Mouse (Mus musculus): ENCODE measurements around the gene Napa.

Napa gene

DNA sequence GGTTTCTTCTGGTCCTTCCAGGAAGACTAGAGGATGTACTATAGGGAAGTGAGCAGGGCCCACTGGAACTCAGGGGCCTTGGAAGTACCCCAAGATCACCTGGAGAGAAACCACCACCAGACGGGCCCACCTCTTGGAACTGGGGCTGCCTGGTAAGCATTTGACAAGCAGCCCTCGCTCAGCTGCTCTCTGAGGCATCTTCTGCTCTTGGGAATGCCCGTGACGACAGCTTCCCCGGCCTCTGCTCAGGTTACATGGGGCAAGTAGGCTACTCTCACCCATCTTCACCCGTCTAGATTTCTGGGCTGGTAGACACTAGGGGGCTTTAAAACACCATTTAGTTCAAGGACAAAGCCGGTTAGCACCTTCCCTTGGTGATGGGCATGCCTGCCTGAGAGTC lies 2.8 kb downstream of the Napa start:
- no peak for DNase-seq

DNA sequence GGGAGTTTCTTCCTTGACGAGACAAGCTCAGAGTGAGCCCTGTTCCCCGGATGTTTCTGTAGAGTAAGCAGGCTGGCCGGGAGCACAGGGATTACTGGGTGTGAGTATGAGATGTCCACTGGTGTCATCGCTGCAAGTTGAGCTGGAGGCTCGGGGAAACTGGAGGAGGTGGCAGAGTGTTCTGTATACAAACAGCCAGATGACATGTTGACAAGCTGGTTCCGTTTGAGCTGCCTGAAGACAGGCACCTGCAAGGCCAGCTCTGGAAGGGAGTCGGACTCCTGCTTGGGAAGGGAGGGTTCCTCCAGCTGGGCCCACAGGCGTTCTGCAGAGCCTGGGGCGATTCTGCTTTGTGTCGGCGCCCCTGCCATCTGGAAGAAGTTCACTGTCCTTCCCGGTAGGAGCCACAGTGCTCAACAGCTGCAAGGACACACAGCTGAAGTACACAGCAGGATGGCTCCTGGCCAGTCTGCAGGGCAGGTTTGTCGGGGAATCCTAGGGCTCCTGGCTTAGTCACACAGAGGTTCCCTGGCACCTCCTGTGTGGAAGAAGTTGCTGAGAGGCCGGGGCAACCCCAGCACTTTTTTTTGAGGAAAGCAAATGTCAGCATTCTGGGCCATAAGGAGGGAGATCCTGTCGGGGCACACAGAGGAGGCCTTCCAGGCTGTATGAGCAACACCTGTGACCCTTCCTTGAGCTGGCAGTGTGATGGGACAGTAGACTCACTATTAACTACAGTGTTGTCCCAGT lies 3.6 kb downstream of the Napa start:
- no peak for DNase-seq

DNA sequence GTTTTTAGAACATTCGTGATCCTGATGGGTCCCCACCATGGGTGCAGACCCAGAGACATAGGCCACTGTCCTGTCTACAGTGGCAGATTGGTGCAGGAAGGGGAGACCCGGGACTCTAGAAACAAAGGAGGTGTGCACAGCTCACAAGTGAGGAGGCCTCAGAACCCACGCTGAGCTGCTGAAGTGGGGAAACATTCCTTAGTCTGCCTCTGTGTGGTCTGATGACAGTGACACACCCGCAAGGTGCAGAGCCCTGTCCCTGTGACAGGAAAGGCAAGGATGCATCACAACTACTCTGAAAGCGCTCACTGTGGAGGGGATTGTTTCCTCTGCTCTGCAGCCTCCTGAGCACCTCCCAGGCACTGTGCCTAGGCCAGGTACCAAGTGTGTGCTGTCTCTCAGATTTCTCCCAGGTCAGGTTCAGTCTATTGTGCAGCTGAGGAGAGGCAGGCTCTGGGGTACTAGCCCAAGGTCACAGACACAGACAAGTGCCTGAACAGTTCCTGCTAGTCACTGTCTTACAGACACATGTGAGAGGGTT lies 4.5 kb downstream of the Napa start:
- no peak for DNase-seq

DNA sequence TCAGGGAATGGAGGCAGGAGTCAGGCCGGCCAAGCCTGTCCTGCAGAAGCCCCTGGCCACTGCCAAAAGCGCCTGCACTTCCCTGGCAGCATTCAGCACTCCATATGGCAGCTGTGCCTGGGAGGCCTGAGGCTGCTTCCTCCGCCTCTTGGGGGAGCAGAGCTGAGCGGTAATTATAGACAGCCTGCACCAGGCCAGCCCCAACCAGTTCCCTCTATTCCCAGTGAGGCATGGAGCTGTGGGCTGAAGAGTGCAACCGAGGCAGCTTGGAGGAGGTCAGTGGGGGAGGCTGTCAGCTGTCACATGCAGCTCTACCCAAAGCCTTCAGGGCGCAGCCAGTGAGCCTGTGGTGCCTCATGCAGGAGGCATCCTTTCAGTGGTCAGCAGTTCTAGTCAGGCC lies 5.5 kb downstream of the Napa start:
- no peak for DNase-seq

DNA sequence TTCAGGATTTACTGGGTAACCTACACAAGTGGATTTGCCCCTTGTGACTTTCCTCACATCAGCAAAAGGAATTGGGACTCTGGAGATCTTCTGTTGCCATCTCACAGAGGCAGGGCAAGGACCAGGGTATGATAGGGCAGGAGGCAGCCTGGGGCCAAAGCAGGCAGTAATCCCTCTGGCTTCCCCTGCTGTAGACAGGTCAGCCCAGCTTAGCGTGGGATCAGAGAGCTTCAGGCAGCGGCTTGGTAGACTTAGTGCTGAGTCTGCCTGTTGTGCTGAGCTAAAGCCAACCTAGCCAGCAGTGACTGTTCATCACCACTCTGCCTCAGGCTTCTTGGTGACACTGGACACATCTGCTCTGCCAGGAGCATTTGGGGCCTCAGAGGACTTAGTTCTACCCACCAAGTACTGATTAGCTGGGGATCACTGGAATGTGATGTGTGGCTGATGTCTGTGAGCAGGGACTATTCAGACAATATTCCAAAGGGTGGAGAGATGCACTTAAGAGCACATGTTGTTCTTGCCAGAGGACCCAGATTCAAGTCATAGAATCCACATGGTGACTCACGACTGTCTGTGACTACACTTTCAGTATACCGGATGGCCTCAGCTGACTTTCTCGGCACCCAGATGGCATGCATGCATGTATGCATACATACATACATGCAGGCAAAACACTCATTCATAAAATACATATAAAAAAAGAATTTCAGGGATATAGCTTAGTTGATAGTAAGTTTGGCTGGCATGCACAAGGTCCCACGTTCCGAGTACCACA lies 6.5 kb downstream of the Napa start:
- DNase-seq: no peak

DNA sequence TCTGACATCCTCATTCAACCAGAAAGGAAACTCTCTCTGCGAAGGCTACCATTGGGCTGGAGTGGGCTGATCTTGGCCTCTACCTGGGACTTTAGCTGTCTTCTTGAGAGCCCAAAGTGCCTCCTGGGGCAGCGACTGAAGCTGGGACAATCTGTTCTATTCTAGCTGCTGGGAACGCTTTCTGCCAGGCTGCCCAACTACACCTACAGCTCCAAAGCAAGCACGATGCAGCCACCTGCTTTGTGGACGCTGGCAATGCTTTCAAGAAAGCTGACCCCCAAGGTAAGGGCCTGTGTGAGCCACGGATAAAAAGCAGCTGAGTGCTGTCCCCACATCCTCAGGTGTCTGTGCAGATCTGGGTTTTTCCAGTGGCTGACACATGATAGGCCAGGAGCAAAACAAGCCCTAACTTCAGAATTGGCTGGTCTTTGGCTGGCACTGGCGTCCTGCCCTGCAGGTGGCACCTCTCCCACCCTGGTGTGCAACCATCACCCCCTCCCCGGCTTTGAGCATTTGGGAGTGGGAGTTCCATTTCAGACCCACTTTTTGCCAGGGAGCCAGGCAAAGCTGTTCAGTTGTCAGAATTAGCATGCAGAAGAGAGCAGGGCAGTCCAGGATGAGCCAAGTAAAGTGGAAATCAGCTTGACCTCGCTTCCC lies 10.8 kb downstream of the Napa start:
- no peak for DNase-seq

DNA sequence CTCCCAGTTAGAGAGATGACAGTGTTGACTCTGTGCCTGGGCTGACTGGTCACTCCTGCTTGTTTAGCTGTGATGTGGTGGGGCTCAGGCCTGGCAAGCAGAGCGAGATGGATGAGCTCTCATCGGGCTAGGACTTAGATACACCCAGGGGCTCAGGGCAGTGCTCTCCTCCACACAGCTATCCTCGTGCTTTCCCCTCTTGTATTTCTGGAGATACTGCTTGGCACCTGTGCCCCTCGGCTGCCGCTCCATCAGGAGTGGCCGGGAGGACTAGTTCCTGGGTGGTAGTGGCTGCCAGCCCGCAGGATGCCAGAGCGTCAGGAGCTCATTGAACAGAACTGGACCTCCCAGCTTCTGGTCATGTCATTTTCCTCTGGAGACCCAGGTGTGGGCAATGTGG lies 11.9 kb downstream of the Napa start:
- DNase-seq: no peak

DNA sequence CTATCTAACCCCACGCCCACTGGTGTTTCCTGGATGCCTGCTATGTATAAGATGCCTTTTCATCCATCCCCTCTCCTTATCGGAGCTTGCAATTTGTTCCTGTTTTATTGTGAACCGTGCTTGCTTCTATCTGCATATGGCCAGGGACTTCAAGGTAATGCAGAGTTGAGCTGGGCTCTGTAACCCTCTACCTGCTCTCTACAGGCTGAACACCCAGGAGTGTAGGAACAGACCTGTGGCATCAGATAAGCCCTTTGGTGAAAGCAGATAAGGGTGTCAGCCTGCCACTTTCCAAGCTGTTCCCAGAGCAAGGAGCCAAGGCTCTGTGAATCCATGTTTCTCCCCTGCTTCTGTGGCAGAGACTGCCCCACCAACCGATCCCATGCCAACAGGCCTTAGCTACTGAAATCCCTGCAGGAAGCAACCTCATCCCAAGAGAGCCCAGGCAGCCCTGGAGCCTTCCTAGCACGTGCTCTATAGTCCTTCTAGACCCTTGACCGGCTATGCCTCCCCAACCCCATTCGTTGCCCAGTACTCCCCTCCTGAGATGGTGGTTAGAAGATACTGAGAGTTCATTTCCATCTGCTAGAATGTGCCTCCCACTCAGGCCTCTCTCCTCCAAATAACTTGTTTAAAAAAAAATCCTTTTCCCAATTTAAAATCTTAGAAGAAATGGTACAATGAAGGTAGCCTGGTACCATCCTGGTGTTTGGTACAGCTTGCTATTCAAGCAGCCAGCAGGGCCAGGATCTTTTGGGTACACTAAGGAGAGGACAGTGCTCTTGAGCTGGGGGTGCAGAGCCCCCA lies 13.2 kb downstream of the Napa start:
- DNase-seq: no peak

DNA sequence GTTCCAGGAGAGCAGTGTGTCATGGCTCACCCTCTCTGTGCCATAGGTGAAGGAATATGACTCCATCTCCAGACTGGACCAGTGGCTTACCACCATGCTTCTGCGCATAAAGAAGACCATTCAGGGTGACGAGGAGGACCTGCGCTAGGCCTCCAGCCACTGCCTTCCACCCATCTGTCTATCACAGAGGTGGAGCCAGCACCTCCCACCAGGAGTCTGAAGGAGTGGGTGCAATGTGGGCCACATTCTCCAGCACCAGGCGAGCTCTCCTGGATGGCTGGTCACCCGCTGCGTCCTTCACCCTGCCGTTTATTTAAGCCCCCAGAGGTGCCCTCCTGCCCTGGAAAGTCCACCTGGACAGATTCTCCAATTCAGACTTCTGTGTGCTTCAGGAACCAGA lies 18.2 kb downstream of the Napa start:
- no peak for DNase-seq

DNA sequence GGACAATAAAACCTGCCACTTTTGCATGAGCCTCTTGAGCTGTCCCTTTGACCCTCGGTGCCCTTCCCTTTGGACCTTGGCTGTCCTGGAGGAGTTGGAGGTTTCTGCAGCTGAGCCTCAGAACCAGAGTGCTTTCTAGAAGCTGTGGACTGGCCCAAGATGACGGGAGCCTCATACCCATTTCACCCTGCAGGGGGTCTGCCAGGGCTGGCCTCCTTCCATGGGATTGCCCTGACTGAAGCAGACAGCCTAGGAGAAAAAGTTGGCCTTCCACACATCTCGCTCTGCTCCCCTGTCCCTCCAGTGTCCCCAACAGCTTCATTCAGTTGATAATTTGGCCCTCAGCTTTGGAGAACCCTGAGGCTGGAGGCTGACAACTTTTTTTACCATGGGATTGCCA lies 18.8 kb downstream of the Napa start:
- DNase-seq: no peak

DNA sequence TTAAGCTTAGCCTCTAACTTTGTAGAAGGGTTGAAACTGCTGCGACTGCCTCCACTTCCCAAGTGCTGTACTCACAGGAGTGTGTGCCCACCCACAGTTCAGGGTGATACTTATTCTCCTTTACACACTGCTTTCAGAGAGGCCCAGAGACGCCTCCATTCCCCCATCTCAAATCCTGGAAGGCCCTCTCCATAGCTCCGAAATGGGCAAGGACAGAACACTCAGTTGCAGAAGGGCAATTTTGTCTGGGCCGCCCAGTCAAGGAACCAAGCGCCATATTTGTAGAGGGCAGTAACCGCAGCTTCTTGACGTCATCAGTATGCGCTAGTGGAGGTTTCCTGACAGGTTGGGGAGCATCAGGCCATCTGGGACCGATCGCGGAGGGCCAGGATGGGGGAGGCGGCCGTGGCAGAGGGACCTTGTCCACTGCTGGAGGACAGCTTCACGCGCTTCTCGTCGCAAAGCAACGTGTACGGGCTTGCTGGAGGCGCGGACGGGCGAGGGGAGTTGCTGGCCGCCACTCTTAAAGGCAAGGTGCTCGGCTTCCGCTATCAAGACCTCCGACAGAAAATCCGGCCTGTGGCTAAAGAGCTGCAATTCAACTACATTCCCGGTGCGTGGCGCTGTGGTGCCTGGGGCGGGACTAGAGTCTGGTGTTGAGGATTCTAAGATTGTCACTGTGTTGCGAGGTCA lies 21.5 kb downstream of the Napa start, which contains the start of gene Kptn:
Gene Kptn (plus strand): TSS at position 327 of the 693 bp plus-strand sequence.
- peak; percentile 88 for DNase-seq

DNA sequence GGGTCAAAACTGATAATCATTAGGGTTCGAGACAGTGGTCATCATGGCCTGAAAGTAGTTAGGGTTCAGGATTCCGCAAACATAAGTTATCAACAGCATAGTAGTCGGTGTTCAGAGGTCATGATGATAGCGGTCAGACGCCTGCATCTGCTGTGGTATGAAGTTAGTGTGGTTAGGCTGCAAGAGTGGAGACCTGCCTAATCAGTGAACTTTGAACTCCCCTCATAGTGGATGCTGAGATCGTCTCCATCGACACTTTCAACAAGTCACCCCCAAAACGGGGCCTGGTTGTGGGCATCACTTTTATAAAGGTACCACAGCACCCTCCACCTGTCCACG lies 22.0 kb downstream of the Napa start:
- no peak for DNase-seq

DNA sequence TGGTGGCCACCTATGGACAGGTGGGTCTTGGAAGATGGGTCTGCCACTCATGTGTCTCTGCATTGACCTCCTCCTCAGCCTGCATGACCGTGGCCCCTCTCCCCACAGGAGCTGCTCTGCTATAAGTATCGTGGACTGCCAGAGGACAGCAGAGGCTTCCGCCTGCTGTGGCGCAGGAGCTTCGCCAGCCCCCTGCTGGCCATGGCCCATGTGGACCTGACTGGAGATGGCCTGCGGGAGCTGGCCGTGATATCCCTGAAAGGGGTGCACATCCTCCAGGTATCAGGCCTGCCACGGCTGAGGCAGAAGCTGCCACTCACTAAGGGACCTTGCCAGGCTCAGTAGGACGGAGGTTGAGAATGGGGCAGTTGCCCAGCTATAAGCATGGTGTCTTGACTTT lies 27.6 kb downstream of the Napa start:
- no peak for DNase-seq

DNA sequence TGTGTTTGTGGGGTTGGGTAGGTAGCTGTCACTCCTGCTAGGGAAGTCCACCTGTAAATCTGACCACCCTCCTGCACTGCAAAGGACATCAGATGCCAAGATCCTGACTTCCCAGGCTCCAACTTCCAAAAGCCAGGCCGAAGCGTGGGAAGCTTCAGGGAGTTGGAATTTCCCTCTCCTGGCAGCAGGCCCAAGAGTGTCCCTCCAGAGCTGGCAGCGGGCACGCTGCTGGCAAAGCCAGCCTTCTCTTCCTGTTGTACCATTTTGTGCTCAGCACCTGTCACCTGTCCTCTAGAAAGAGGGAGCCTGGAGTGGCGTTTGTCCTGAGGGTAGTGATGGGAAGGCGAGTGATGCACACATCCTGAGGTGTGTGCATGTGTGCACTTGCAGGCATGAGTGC lies 30.1 kb downstream of the Napa start:
- DNase-seq: no peak

DNA sequence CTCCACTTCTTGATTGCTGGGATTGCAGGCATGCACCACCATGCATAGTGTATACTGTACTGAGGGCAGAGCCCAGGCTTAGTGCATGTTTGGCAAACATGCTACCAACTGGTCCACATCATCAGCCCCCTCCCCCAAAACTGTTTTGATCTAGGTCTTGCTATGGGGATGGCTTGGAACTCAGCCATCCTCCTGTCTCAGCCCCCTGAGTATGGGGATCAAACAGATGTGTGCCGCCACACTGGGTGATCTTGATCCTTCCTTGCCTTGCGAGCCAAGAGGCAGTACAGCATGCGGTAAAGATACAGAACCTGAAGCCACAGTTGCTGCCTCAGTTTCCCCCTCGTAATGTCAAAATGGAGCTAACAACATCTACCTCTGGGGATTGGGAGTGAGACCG lies 30.6 kb downstream of the Napa start:
- DNase-seq: no peak

DNA sequence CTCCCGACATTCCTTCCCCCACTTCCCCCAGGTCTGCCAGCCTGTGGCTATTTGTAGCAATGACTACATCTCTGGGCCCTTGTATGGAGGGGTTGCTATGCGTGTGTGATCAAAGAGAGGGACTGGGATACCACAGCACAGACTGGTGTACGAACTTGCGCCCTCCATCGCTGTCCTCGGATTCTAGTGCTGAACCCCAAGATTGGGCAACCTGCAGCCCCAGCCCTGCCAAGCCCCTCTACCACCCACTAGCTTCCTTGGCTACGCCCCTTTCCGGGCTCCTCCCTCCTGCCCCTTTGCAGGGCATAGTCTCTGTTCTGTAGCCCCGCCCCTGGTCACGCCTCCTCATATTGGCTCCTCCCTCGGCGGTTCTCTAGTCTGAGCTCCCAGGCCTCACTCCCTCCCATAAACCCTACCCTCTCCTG lies 31.2 kb downstream of the Napa start, which contains the start of gene Slc8a2:
Gene Slc8a2 (plus strand): TSS at position 406 of the 425 bp plus-strand sequence.
- DNase-seq: peak; percentile 81

DNA sequence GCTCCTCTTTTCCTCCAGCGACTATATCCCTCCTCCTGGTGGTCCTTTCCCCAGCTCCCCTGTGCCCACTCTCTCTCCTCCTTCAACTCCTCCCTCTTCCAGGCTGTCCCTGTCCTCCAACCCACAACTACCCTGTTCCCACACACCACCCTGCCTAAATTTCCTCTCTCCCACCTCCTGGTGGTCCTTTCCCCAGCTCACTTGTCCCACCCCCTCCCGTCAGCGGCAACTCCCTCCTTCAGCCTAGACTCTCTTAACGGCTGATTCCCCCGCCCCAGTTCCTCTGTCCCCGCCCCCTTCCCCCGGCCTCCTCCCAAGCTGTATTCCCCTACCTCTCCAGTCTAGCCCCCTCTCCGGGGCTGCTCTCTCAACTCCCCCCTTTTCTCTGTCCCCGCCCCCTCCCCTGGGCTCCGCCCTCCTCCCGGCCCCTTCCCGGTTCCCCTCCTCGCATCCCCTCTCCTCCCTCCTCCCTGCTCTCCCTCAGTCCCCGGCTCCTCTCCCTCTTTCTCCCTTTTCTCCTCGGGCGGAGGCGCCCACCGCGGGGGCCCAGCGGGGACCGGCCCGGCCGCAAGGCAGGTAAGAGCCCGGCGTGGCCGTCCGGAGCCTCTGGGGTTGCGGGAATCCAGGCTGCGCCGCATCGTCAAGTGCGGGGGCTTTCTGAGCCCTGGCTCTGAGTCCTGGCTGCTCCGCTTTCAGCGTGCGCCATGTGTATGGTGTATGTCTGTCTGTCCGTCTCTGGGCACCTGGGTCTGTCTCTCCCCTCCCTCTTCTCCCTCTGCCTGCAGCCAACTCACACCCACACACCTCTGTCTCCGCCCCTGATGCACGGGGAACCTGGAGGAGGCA lies 31.8 kb downstream of the Napa start:
- peak; percentile 71 for DNase-seq

DNA sequence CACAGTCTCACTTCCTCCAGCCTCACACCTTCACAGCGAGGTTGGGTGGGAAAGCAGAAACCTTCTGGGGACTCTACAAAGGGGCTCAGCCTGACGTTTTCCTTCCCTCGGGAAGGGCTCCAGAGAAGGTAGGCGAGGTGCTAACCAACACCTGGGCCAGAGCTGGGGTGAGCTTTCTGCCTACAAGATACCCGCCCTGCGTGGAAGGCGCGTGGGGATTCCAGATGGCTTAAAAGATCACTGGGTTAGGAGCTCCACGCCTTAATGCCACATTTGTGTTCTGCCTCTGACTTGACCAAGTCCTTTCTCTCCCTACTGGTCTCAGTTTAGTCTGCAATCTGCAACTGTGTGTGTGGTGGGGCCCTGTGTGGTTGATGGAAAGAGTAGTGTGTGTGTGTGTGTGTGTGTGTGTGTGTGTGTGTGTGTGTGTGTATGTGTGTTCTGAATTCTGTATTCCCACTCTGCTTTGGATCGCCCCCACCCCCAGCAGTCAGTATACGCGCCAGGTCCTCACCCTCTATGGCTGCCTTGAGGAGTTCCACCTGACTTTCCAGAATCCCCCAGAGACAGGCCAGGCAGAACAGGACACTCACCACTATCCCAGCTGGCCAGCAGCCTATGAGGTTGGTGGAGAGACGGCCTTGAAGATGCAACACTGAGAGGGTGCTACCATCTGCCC lies 32.8 kb downstream of the Napa start:
- DNase-seq: no peak

DNA sequence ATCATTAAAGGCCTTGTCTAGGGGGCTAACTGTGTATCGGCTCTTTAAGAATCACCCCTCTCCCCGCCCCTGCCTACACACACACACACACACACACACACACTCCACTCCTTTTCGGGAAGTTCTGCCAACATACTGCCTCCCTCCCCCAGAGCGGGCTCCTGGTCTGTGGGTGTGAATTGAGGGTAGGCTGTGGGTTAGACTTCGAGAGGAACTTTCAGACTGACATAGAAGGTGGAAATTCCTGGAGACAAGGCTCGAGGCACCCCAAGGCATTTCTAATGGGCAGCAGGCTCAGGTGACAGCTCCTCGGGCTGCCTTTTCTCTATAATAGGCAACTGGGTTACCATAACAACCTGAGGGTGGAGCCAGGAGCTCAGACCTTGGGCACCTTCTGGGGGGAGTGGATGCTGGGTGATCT lies 33.9 kb downstream of the Napa start:
- DNase-seq: no peak

DNA sequence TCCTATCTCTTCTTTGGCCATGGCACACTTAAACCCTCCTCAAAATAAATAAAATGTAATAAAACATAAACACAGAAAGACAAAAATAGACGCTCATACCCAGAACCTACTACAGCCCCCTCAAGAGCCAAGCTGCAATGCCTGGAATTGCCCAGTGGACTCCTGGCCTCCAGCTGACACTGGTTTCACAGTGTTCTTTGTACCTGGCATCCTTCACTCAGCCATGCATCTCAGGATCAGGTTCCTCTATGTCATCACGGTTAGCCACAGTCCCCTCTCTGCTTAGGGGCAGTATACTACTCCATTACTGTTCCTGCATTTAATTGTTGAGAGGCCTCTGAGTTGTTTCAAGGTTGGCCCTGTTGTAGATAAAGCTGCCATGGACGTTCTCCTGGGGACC lies 34.7 kb downstream of the Napa start:
- no peak for DNase-seq

DNA sequence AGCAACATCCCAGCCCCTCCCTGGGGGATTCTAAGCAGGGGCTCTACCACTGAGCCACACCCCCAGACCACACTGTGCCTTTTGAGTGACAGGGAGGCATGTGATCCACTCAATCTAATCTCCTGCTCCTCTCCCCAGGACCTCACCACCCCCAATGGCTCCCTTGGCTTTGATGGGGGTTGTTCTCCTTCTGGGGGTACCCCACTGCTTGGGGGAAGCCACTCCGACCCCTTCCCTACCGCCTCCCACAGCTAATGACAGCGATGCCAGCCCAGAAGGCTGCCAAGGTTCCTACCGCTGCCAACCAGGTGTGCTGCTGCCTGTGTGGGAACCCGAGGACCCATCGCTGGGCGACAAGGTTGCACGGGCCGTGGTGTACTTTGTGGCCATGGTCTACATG lies 35.4 kb downstream of the Napa start:
- DNase-seq: no peak

Data from liver (tissue).